Mouse (Mus musculus): ENCODE measurements at regions not wholly inside any gene's neighbourhood (a gene's known extent, or its start where the extent isn't known, plus 50 kb on each side); places are given as distances from the start of the nearest gene placed in this dataset.

- no peak overlapping the region for H3K27ac ChIP-seq (ENCODE audit: low read depth)
- TF ChIP-seq EP300 (IDR thresholded peaks at IDR 0.05; ENCODE audit: low read depth) (no peak), CTCF (IDR thresholded peaks at IDR 0.05; ENCODE audit: low read depth) (no peak)
Observed at GRCm38 (mm10) chr13:118483031-118483430, 96.0 kb upstream of the Mrps30 start.

GRCm38 (mm10) chr13:118480237-118480636, 93.2 kb upstream of the Mrps30 start:
- no peak overlapping the region for H3K9ac ChIP-seq (replicated peaks; ENCODE audit: low read depth, low read length)
- no peak overlapping the region for H3K27ac ChIP-seq (ENCODE audit: low read depth)
- H3K9me3 ChIP-seq (replicated peaks; ENCODE audit: control insufficient read depth, low read length) = no peaks in the 10 kb centered on the region
- no peaks in the 10 kb centered on the region for H3K27me3 ChIP-seq (ENCODE audit: control insufficient read depth, insufficient read depth, low read length)
- ATAC-seq (ENCODE audit: insufficient read depth, low read depth) (no peak), DNase-seq (ENCODE audit: low spot score) (no peak)
- H3K4me2 ChIP-seq (ENCODE audit: low read depth, low read length) = no peak overlapping the region
- H3K36me3 ChIP-seq (replicated peaks; ENCODE audit: control insufficient read depth, insufficient read depth, low read length) = no peaks in the 10 kb centered on the region
- WGBS = 66% methylated on average over 1 of the region's 1 CpGs
- TF ChIP-seq EP300 (IDR thresholded peaks at IDR 0.05; ENCODE audit: low read depth) = no peak
- no peak for TF ChIP-seq CTCF (IDR thresholded peaks at IDR 0.05; ENCODE audit: low read depth)
- no peaks in the 10 kb centered on the region for H3K4me1 ChIP-seq (ENCODE audit: control insufficient read depth, insufficient read depth)
- no peak overlapping the region for H3K4me3 ChIP-seq (ENCODE audit: low read depth, low read length)

More at GRCm38 (mm10) chr13:118483031-118483430, 96.0 kb upstream of the Mrps30 start:
- Histone ChIP-seq H3K27me3 (ENCODE audit: control insufficient read depth, insufficient read depth, low read length) (no peaks in the 10 kb centered on the region), H3K4me1 (ENCODE audit: control insufficient read depth, insufficient read depth) (no peaks in the 10 kb centered on the region), H3K9ac (replicated peaks; ENCODE audit: low read depth, low read length) (no peak overlapping the region), H3K4me3 (ENCODE audit: low read depth, low read length) (no peak overlapping the region), H3K36me3 (replicated peaks; ENCODE audit: control insufficient read depth, insufficient read depth, low read length) (no peaks in the 10 kb centered on the region), H3K9me3 (replicated peaks; ENCODE audit: control insufficient read depth, low read length) (no peaks in the 10 kb centered on the region), H3K4me2 (ENCODE audit: low read depth, low read length) (peak overlapping the region; percentile 41; the same call in 1 of the 2 replicates)
- DNase-seq (ENCODE audit: low spot score) (no peak), ATAC-seq (ENCODE audit: insufficient read depth, low read depth) (no peak)
- 15% methylated on average over 8 of the region's 8 CpGs for WGBS

GRCm38 (mm10) chr13:118478487-118478886, 91.4 kb upstream of the Mrps30 start:
- TF ChIP-seq EP300 (IDR thresholded peaks at IDR 0.05; ENCODE audit: low read depth) (no peak), CTCF (IDR thresholded peaks at IDR 0.05; ENCODE audit: low read depth) (no peak)
- H3K9me3 ChIP-seq (replicated peaks; ENCODE audit: control insufficient read depth, low read length) = no peaks in the 10 kb centered on the region
- no peak overlapping the region for H3K9ac ChIP-seq (replicated peaks; ENCODE audit: low read depth, low read length)
- no peaks in the 10 kb centered on the region for H3K36me3 ChIP-seq (replicated peaks; ENCODE audit: control insufficient read depth, insufficient read depth, low read length)
- no peak overlapping the region for H3K4me3 ChIP-seq (ENCODE audit: low read depth, low read length)
- WGBS = 45% methylated on average over 1 of the region's 1 CpGs
- H3K4me1 ChIP-seq (ENCODE audit: control insufficient read depth, insufficient read depth) = no peaks in the 10 kb centered on the region
- no peak overlapping the region for H3K27ac ChIP-seq (ENCODE audit: low read depth)
- H3K27me3 ChIP-seq (ENCODE audit: control insufficient read depth, insufficient read depth, low read length) = no peaks in the 10 kb centered on the region
- no peak for DNase-seq (ENCODE audit: low spot score)
- H3K4me2 ChIP-seq (ENCODE audit: low read depth, low read length) = no peak overlapping the region
- ATAC-seq (ENCODE audit: insufficient read depth, low read depth) = no peak

- Histone ChIP-seq H3K4me2 (ENCODE audit: low read depth, low read length) (no peak overlapping the region), H3K9me3 (replicated peaks; ENCODE audit: control insufficient read depth, low read length) (no peaks in the 10 kb centered on the region), H3K4me1 (ENCODE audit: control insufficient read depth, insufficient read depth) (no peaks in the 10 kb centered on the region), H3K4me3 (ENCODE audit: low read depth, low read length) (no peak overlapping the region), H3K36me3 (replicated peaks; ENCODE audit: control insufficient read depth, insufficient read depth, low read length) (no peaks in the 10 kb centered on the region), H3K27ac (ENCODE audit: low read depth) (no peak overlapping the region), H3K9ac (replicated peaks; ENCODE audit: low read depth, low read length) (no peak overlapping the region), H3K27me3 (ENCODE audit: control insufficient read depth, insufficient read depth, low read length) (no peaks in the 10 kb centered on the region)
- ATAC-seq (ENCODE audit: insufficient read depth, low read depth) = no peak
- no peak for DNase-seq (ENCODE audit: low spot score)
- TF ChIP-seq EP300 (IDR thresholded peaks at IDR 0.05; ENCODE audit: low read depth) = no peak
- TF ChIP-seq CTCF (IDR thresholded peaks at IDR 0.05; ENCODE audit: low read depth) = no peak
- 44% methylated on average over 7 of the region's 7 CpGs for WGBS
Observed at GRCm38 (mm10) chr13:118472578-118472977, 85.5 kb upstream of the Mrps30 start.

- no peaks in the 10 kb centered on the region for H3K27me3 ChIP-seq (ENCODE audit: control insufficient read depth, insufficient read depth, low read length)
- no peaks in the 10 kb centered on the region for H3K9me3 ChIP-seq (replicated peaks; ENCODE audit: control insufficient read depth, low read length)
- DNase-seq (ENCODE audit: low spot score) (no peak), ATAC-seq (ENCODE audit: insufficient read depth, low read depth) (no peak)
- WGBS = 68% methylated on average over 9 of the region's 9 CpGs
- no peak overlapping the region for H3K9ac ChIP-seq (replicated peaks; ENCODE audit: low read depth, low read length)
- no peak for TF ChIP-seq CTCF (IDR thresholded peaks at IDR 0.05; ENCODE audit: low read depth)
- TF ChIP-seq EP300 (IDR thresholded peaks at IDR 0.05; ENCODE audit: low read depth) = no peak
- no peaks in the 10 kb centered on the region for H3K36me3 ChIP-seq (replicated peaks; ENCODE audit: control insufficient read depth, insufficient read depth, low read length)
- H3K4me2 ChIP-seq (ENCODE audit: low read depth, low read length) = no peak overlapping the region
- no peaks in the 10 kb centered on the region for H3K4me1 ChIP-seq (ENCODE audit: control insufficient read depth, insufficient read depth)
- H3K4me3 ChIP-seq (ENCODE audit: low read depth, low read length) = no peak overlapping the region
- H3K27ac ChIP-seq (ENCODE audit: low read depth) = no peak overlapping the region
Observed at GRCm38 (mm10) chr13:118459672-118460384, 72.8 kb upstream of the Mrps30 start.

All from heart, postnatal 0 days (tissue).